Mouse (Mus musculus) limb, embryonic 13.5 days (tissue): ENCODE measurements around the gene Litaf. TPM values are rescaled to one million over a fixed set of nuclear protein-coding genes. Genes with fewer than 3 reads are reported as not detected.

Experiments
- ATAC-seq: fragments of 200-750 bp; cut with Nextera tagmentation; 2 replicates; pipeline ENCODE4 v1.8.0; 2017; ENCODE audit warnings: low read depth, moderate number of reproducible peaks, moderate TSS enrichment; ENCODE audit not compliant: low FRiP score
- H3K27ac ChIP-seq: fragments of 300-500 bp; sonication (generic); 2 replicates; pipeline ENCODE4 v1.5.1; 2015; ENCODE audit warnings: inconsistent platforms, mild to moderate bottlenecking, moderate library complexity
- H3K27me3 ChIP-seq: fragments of 300-500 bp; sonication (generic); 2 replicates; pipeline ENCODE4 v1.6.1; 2015; ENCODE audit warnings: mild to moderate bottlenecking, inconsistent platforms
- H3K36me3 ChIP-seq: fragments of 300-500 bp; sonication (generic); 2 replicates; pipeline ENCODE4 v1.6.1; 2015; ENCODE audit warnings: inconsistent platforms, mild to moderate bottlenecking, moderate library complexity
- H3K4me1 ChIP-seq: fragments of 300-500 bp; sonication (generic); 2 replicates; pipeline ENCODE4 v1.6.1; 2015; ENCODE audit warnings: inconsistent platforms
- H3K4me2 ChIP-seq: fragments of 300-500 bp; sonication (generic); replicated peaks from 2 replicates; pipeline ENCODE4 v1.6.1; 2015; ENCODE audit warnings: inconsistent platforms, mild to moderate bottlenecking, moderate library complexity
- H3K4me3 ChIP-seq: fragments of 300-500 bp; sonication (generic); 2 replicates; pipeline ENCODE4 v1.5.1; 2015; ENCODE audit warnings: moderate library complexity, mild to moderate bottlenecking, inconsistent platforms
- H3K9ac ChIP-seq: fragments of 300-500 bp; sonication (generic); 2 replicates; pipeline ENCODE4 v1.6.1; 2015; ENCODE audit warnings: mild to moderate bottlenecking, inconsistent platforms
- H3K9me3 ChIP-seq: fragments of 300-500 bp; sonication (generic); 2 replicates; pipeline ENCODE4 v1.6.1; 2016; ENCODE audit warnings: inconsistent platforms
- WGBS: fragments of 180-500 bp; shearing (Covaris S2); methylation state at CpG from one replicate; pipeline ENCODE4 v1.1.7; 2015; 5-methylcytosine and 5-hydroxymethylcytosine counted together
- microRNA-seq: library from miRNA; unstranded; fragments of <30 nt; microRNA quantifications from one replicate; pipeline ENCODE4, GENCODE M21; 2016
- polyA plus RNA-seq: library from polyadenylated mRNA; unstranded; fragments of >200 nt; fragmentation: Nextera tagmentation; extraction: Ambion mirVana; gene quantifications from 2 replicates; pipeline ENCODE4 v1.2.1, GENCODE M21; 2015

Gene Litaf
- polyA plus RNA-seq, 1 experiment from 2014 or later = 103 TPM

DNA sequence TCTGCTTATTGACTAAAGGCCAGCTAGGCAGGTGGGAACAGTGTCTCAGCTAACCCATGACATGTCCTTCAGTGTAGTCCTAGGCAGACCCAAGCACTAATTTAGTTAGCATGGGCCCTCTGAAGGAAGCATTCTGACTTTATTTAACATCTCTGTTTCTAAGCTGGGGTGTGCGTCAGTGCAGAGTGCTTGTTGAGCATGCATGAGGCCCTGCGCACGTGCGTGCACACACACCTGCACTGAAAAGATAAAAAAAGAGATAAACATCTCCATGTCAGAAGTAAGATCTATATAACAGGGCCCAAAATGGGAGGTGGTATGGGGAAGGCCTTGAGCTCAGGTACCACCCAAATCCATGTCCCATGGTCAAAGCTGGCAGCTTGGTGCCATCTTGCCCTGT lies 150.9 kb downstream of the Litaf start:
- Histone ChIP-seq H3K27ac (no peak overlapping the region), H3K4me1 (peaks cover 11% of the 10 kb centered on the region), H3K36me3 (no peaks in the 10 kb centered on the region), H3K27me3 (no peaks in the 10 kb centered on the region), H3K4me3 (no peak overlapping the region), H3K9ac (no peak overlapping the region), H3K9me3 (no peaks in the 10 kb centered on the region), H3K4me2 (no peak overlapping the region)
- 88% methylated on average over 4 of the region's 4 CpGs for WGBS
- ATAC-seq = no peak

DNA sequence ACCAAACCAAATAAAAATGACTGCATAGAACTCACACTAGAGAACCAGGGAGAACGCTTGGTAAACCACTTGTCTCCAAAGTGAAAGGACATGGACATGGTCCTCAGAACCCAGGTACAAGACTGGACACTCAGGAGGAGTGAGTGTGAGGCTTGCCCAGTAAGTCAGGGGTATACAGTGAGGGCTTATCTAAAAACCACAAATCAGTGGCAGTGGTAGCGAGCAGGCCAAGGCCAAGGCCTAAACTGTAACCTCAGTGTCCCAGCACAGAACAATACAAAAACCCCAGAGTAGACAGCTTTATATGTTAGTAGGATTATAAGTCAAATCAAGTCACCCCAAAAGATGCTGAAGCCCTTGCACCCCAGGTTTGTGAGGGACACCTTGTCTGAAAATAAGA lies 154.9 kb downstream of the Litaf start:
- 87% methylated on average over 2 of the region's 2 CpGs for WGBS
- Histone ChIP-seq H3K9ac (no peak overlapping the region), H3K27me3 (no peaks in the 10 kb centered on the region), H3K4me3 (no peak overlapping the region), H3K9me3 (0 out of 2 replicates have a peak, but pooled peaks cover 4% of the 10 kb centered on the region), H3K36me3 (no peaks in the 10 kb centered on the region), H3K4me2 (no peak overlapping the region), H3K4me1 (peaks cover 7% of the 10 kb centered on the region), H3K27ac (no peak overlapping the region)
- no peak for ATAC-seq

DNA sequence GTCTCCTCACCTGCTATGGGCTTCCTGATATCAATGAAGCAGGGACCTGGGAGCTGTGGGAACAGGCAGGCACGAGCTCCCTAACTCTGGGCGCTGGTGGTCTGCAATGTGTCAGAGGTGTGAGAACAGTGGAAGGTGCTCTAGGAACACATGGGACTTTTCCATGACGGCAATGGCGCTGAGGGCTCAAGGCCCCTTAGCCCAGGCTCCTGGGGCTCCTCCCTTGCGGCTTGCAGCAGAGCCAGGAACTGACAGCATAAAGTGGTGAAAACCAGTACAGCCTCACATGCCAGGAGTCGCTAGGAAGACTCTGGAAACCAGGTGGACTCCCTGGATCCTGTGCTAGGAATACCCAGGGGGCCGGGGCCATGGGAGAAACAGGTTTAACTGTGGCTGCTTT lies 155.4 kb downstream of the Litaf start:
- Histone ChIP-seq H3K27me3 (no peaks in the 10 kb centered on the region), H3K36me3 (no peaks in the 10 kb centered on the region), H3K9me3 (0 out of 2 replicates have a peak, but pooled peaks cover 4% of the 10 kb centered on the region), H3K4me1 (peaks cover 12% of the 10 kb centered on the region), H3K4me2 (no peak overlapping the region), H3K27ac (no peak overlapping the region), H3K9ac (no peak overlapping the region), H3K4me3 (no peak overlapping the region)
- ATAC-seq = no peak
- WGBS = 67% methylated on average over 7 of the region's 7 CpGs

Small RNAs within 50 kb of the gene (microRNA-seq; reads per million reads assigned to microRNA genes)
- not detected for gene Gm26268

Other genes starting within 250 kb of the Litaf start
- gene Rmi2, start 231.1 kb downstream of the Litaf start, polyA plus RNA-seq = 4.2 and 4.8 TPM in 2 replicates
- gene Snn, start 5.2 kb downstream of the Litaf start, polyA plus RNA-seq = 44.0 and 44.8 TPM in 2 replicates
- 35.5 and 39.8 TPM in 2 replicates for gene Txndc11, start 68.5 kb upstream of the Litaf start, polyA plus RNA-seq
- gene Zc3h7a, start 110.2 kb upstream of the Litaf start, polyA plus RNA-seq = 91.8 and 99.0 TPM in 2 replicates
- 193 and 195 TPM in 2 replicates for gene Rsl1d1, start 137.2 kb upstream of the Litaf start, polyA plus RNA-seq
- gene Gspt1, start 188.2 kb upstream of the Litaf start, polyA plus RNA-seq = 75.2 and 77.2 TPM in 2 replicates
- not detected in 2 replicates for gene Tnfrsf17, start 247.7 kb upstream of the Litaf start, polyA plus RNA-seq